Mouse (Mus musculus): ENCODE measurements around the gene Cyb5d1.
A peak's percentile ranks its signal among the peaks of the same experiment; 100 is the strongest.

Cyb5d1 gene

GRCm38 (mm10) chr11:69379600-69379999 lies 15.8 kb downstream of the Cyb5d1 start:
- DNase-seq, result no peak

GRCm38 (mm10) chr11:69377766-69378165 lies 17.7 kb downstream of the Cyb5d1 start:
- DNase-seq, result peak; percentile 66

- no peak for DNase-seq
These were observed 19.8 kb downstream of the Cyb5d1 start for GRCm38 (mm10) chr11:69375646-69376045.

GRCm38 (mm10) chr11:69373223-69373965 lies 22.0 kb downstream of the Cyb5d1 start:
- DNase-seq, result no peak

- DNase-seq, result peak; percentile 42
These were observed 22.7 kb downstream of the Cyb5d1 start for GRCm38 (mm10) chr11:69372780-69373170.

- DNase-seq, result peak; percentile 61
These were observed 23.2 kb downstream of the Cyb5d1 start for GRCm38 (mm10) chr11:69372056-69372779.

- no peak for DNase-seq
These were observed 23.8 kb downstream of the Cyb5d1 start for GRCm38 (mm10) chr11:69371601-69372000.

- no peak for DNase-seq
These were observed 24.6 kb downstream of the Cyb5d1 start for GRCm38 (mm10) chr11:69370817-69371215.

- no peak for DNase-seq
These were observed 25.2 kb downstream of the Cyb5d1 start for GRCm38 (mm10) chr11:69369990-69370816.

- DNase-seq, result no peak
These were observed 26.0 kb downstream of the Cyb5d1 start, which contains the start of gene Chd3 for GRCm38 (mm10) chr11:69369215-69369989. Gene Chd3, minus strand, starts transcription at chr11:69369406.

GRCm38 (mm10) chr11:69368356-69369214 lies 26.8 kb downstream of the Cyb5d1 start:
- peak; percentile 80 for DNase-seq

- no peak for DNase-seq
These were observed 27.6 kb downstream of the Cyb5d1 start for GRCm38 (mm10) chr11:69367616-69368355.

- peak; percentile 49 for DNase-seq
These were observed 28.4 kb downstream of the Cyb5d1 start for GRCm38 (mm10) chr11:69366855-69367615.

GRCm38 (mm10) chr11:69366157-69366854 lies 29.1 kb downstream of the Cyb5d1 start:
- peak; percentile 100 for DNase-seq

GRCm38 (mm10) chr11:69365722-69366121 lies 29.7 kb downstream of the Cyb5d1 start:
- DNase-seq, result no peak

GRCm38 (mm10) chr11:69364910-69365309 lies 30.5 kb downstream of the Cyb5d1 start:
- peak; percentile 97 for DNase-seq

- DNase-seq, result peak; percentile 43
These were observed 31.1 kb downstream of the Cyb5d1 start for GRCm38 (mm10) chr11:69364376-69364775.

GRCm38 (mm10) chr11:69362479-69362878 lies 33.0 kb downstream of the Cyb5d1 start:
- no peak for DNase-seq

- no peak for DNase-seq
These were observed 33.4 kb downstream of the Cyb5d1 start for GRCm38 (mm10) chr11:69362021-69362420.

All from kidney, postnatal 10 days (tissue).